Mouse (Mus musculus) embryonic facial prominence, embryonic 11.5 days (tissue): ENCODE measurements at regions not wholly inside any gene's neighbourhood (a gene's known extent, or its start where the extent isn't known, plus 50 kb on each side); places are given as distances from the start of the nearest gene placed in this dataset.
"Not testable (repeated sequence)": the region's sequence is repeated elsewhere in the genome, so short reads cannot be mapped to it uniquely, and the experiment has no call there.

Source experiments
- ATAC-seq: fragments of 200-750 bp; cut with Nextera tagmentation; replicated peaks from 2 replicates; pipeline ENCODE4 v1.8.0; 2017; ENCODE audit warnings: low read depth; ENCODE audit not compliant: insufficient number of reproducible peaks, low FRiP score, low TSS enrichment
- DNase-seq: peaks from one replicate; pipeline ENCODE4 v3.0.0-alpha.2; 2015; ENCODE audit warnings: low spot score
- H3K27ac ChIP-seq: fragments of 300-500 bp; sonication (generic); replicated peaks from 2 replicates; pipeline ENCODE4 v1.5.1; 2014; ENCODE audit warnings: mild to moderate bottlenecking, low read depth, low read length, control low read depth
- H3K27me3 ChIP-seq: fragments of 300-500 bp; sonication (generic); 2 replicates; pipeline ENCODE4 v1.6.1; 2014; ENCODE audit warnings: mild to moderate bottlenecking, low read length, moderate library complexity, mixed read lengths; ENCODE audit not compliant: control insufficient read depth, insufficient read depth
- H3K36me3 ChIP-seq: fragments of 300-500 bp; sonication (generic); replicated peaks from 2 replicates; pipeline ENCODE4 v1.6.1; 2014; ENCODE audit warnings: low read depth, mild to moderate bottlenecking, low read length, moderate library complexity, mixed read lengths; ENCODE audit not compliant: control insufficient read depth, insufficient read depth
- H3K4me1 ChIP-seq: fragments of 300-500 bp; sonication (generic); 2 replicates; pipeline ENCODE4 v1.6.1; 2014; ENCODE audit warnings: low read length, mixed read lengths; ENCODE audit not compliant: control insufficient read depth, insufficient read depth
- H3K4me2 ChIP-seq: fragments of 300-500 bp; sonication (generic); 2 replicates; pipeline ENCODE4 v1.6.1; 2014; ENCODE audit warnings: low read depth, mild to moderate bottlenecking, control low read depth, low read length, moderate library complexity
- H3K4me3 ChIP-seq: fragments of 300-500 bp; sonication (generic); 2 replicates; pipeline ENCODE4 v1.5.1; 2014; ENCODE audit warnings: low read depth, low read length, control low read depth
- H3K9ac ChIP-seq: fragments of 300-500 bp; sonication (generic); replicated peaks from 2 replicates; pipeline ENCODE4 v1.6.1; 2014; ENCODE audit warnings: mild to moderate bottlenecking, control low read depth, low read length
- H3K9me3 ChIP-seq: fragments of 300-500 bp; sonication (generic); replicated peaks from 2 replicates; pipeline ENCODE4 v1.6.1; 2016; ENCODE audit warnings: mild to moderate bottlenecking, low read length, inconsistent platforms, mixed read lengths; ENCODE audit not compliant: control insufficient read depth
- WGBS: fragments of 180-500 bp; shearing (Covaris S2); extraction: QIAGEN DNeasy Blood & Tissue Kit; methylation state at CpG from one replicate; pipeline ENCODE4 v1.1.7; 2014; 5-methylcytosine and 5-hydroxymethylcytosine counted together

DNA sequence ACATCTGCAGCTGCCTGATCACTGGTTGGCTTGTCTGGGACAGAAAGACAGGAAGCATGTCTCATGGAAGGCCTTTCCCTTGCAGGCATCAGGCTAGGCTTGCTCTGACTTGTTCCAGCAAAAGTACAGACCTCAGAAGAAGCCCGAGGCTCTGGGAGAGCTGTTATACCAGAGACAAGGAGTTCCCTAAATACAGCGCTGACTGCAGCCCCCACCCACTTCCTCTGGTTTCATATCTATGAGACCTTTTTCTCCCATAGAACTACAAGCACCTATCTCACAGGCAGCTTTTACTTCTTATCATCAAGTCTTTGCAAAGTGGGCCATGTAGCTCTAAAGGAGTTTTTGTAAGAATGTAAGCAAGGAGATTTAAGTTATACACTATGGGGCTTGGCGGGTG is 312.2 kb upstream of the Vmn1r3 start:
- not testable (repeated sequence) for H3K36me3 ChIP-seq, H3K4me1 ChIP-seq, H3K4me3 ChIP-seq, ATAC-seq, H3K27ac ChIP-seq, H3K27me3 ChIP-seq, DNase-seq, H3K4me2 ChIP-seq, H3K9ac ChIP-seq, H3K9me3 ChIP-seq
- WGBS: no CpG with 5 or more reads among the region's 3 CpGs

DNA sequence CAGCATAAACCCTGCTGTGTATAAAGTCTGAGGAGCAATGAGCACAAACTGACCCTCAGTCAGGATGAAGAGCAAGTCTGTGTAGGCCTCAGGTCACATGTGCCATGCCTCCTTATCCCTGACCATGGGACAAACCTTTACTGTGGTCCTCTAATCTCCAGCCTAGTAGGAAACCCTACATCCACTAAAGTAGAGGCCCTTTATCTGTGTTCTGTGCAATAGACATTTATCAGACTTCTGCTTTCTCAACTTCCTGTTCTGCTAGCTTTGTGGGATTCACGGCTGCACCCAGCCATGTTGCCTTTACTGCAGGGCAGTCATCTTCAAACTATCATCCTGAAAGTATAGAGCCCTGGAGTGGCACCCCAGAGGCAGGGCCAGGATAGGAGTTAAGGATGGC is 310.8 kb upstream of the Vmn1r3 start:
- H3K9ac ChIP-seq, H3K36me3 ChIP-seq, H3K4me2 ChIP-seq, DNase-seq, H3K9me3 ChIP-seq, H3K27me3 ChIP-seq, H3K4me3 ChIP-seq, H3K27ac ChIP-seq, H3K4me1 ChIP-seq, ATAC-seq: not testable (repeated sequence)
- 89% methylated on average over 1 of the region's 1 CpGs for WGBS

DNA sequence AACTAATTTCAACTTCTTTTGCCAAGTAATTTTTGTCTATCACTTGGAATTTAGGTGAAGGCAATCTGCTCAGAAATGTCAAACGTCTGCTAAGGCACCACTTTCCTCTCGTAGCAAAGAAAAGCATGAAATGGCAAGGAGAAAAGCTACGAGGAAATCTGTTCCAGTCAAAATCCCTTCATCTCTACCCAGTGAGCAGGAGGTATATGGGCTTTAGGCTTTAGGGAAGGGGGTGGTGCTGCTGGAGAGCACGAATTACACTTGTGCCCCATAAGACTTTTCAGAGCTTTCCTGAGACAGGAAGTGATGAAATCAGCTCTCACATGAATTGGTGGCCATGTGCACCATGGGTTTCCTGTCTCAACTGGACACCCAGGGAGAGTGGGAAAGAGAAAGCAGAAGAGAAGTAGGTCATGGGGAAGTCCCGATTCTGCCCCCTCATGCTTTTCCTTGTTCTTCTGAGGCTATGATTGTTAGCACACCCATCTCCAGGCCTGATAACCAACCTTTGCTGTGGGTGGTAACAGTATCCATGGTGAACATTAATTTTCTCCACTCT is 309.0 kb upstream of the Vmn1r3 start:
- not testable (repeated sequence) for H3K4me2 ChIP-seq, H3K9me3 ChIP-seq, DNase-seq, H3K4me1 ChIP-seq, H3K4me3 ChIP-seq, H3K27ac ChIP-seq, H3K36me3 ChIP-seq, ATAC-seq, H3K27me3 ChIP-seq, H3K9ac ChIP-seq
- no CpG with 5 or more reads among the region's 5 CpGs for WGBS

DNA sequence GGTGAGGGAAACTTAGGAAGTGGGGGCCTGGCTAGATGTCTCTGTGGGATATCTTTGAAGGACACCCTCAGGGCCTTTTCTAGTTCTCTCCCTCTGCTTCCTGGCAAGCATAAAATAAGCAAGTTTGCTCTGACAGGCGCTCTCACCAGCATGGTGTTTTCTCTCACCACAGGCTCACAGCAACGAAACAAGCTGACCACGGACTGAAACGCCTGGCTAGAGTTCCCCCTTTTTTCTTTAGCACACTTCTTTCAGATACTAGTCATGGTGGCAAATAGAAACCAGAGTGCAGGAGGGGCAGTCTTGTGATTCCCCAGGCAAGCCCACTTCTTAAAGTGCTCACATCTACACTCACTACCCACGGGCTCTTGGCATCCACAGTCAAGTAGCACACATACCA is 305.7 kb upstream of the Vmn1r3 start:
- H3K9ac ChIP-seq, DNase-seq, H3K4me2 ChIP-seq, H3K4me1 ChIP-seq, H3K4me3 ChIP-seq, H3K27me3 ChIP-seq, H3K27ac ChIP-seq, ATAC-seq, H3K36me3 ChIP-seq, H3K9me3 ChIP-seq: not testable (repeated sequence)
- no CpG with 5 or more reads among the region's 5 CpGs for WGBS

DNA sequence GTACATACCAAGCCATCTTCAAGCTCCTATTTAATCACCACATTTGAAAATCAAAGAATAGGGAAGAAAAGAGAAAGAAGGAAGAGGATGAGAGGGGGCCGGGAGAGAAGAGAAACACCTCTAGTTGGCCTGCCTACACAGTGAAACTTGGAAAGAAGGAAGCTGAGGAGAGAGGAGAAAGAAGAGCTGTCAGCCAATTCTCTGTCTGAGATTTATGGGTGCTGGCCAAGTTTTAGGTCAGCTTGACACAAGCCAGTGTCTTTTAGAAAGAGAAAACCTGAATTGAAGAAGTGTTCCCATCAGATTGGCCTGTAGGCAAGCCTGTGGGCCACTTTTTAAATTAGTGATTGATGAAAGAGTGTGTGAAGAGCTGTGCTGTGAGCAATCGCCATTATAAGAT is 296.9 kb upstream of the Vmn1r3 start:
- Histone ChIP-seq H3K9me3 (no peaks in the 10 kb centered on the region), H3K36me3 (no peaks in the 10 kb centered on the region), H3K27me3 (no peaks in the 10 kb centered on the region), H3K4me1 (no peaks in the 10 kb centered on the region), H3K4me2 (no peak overlapping the region), H3K27ac (no peak overlapping the region), H3K9ac (no peak overlapping the region), H3K4me3 (no peak overlapping the region)
- ATAC-seq (no peak), DNase-seq (no peak)
- WGBS: 84% methylated on average over 2 of the region's 2 CpGs

DNA sequence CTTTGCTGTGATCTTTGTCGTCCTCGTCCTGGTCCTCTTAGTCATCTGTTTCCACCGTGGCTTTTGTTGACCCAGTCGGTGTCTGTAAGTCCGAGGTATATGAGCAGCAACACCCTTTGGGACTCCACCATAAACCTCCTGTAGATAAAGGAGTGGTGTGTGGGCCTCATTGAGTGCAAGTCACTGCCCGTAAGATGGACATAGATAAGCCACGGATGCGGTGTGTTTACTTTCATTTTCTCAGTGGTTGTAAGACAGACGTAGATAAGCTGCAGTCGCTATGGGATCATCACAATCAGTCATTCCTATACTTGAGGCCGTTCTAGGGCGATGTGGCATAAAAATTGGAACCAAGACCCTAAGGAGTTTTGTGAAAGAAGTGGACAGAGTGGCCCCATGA is 271.6 kb upstream of the Vmn1r3 start:
- no peak for DNase-seq
- Histone ChIP-seq H3K4me2 (no peak overlapping the region), H3K36me3 (no peaks in the 10 kb centered on the region), H3K27me3 (no peaks in the 10 kb centered on the region), H3K9ac (no peak overlapping the region), H3K27ac (no peak overlapping the region), H3K4me3 (no peak overlapping the region), H3K9me3 (no peaks in the 10 kb centered on the region), H3K4me1 (no peaks in the 10 kb centered on the region)
- ATAC-seq: no peak
- 92% methylated on average over 12 of the region's 12 CpGs for WGBS

DNA sequence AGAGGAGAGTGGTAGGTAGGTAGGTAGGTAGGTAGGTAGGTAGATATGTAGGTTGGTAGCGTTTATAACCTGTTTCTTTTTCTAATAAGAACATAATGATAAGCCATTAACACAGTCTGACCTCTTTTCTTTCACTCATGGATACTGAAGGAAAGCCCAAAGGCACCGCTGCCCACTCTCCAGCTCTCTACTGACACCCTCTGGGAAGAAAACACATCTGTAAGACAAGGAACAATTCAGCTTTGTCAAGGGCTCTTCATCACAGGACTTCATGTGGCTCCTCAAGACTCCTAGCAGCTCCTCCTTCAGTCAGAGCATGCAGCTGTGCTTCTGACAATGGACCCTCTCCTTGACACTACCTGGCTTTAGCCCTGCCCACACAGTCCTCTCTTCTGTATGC is 252.2 kb upstream of the Vmn1r3 start:
- not testable (repeated sequence) for H3K27ac ChIP-seq, H3K27me3 ChIP-seq, ATAC-seq, H3K9ac ChIP-seq, H3K36me3 ChIP-seq, H3K9me3 ChIP-seq, H3K4me1 ChIP-seq, DNase-seq, H3K4me2 ChIP-seq, H3K4me3 ChIP-seq
- WGBS: 75% methylated on average over 2 of the region's 2 CpGs

DNA sequence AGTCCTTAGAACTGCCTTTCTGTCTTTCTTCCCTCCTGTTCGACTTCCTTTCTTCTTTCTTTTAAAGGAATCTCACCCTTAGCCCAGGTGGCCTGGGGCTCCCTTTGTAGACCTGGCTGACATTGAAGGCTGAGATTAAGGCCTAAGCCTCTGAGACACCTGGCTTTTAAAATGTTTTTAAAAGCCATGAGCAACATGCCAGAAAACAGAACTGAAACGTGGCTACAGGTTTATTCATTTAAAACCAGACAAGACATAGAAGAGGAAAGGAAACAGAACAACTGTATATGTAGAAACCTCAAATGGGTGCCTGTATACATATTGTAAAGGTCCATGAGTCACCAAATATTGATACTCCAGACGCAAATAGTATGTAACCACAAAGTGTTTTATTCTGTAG is 242.8 kb upstream of the Vmn1r3 start:
- no peak for ATAC-seq
- Histone ChIP-seq H3K36me3 (no peaks in the 10 kb centered on the region), H3K27ac (no peak overlapping the region), H3K4me1 (no peaks in the 10 kb centered on the region), H3K9ac (no peak overlapping the region), H3K4me2 (no peak overlapping the region), H3K4me3 (no peak overlapping the region), H3K27me3 (no peaks in the 10 kb centered on the region), H3K9me3 (no peaks in the 10 kb centered on the region)
- no peak for DNase-seq
- 59% methylated on average over 3 of the region's 3 CpGs for WGBS
